Mouse (Mus musculus) heart, postnatal 25 days (tissue): ENCODE results near the gene Grik4. TPM values are rescaled to one million over a fixed set of nuclear protein-coding genes. Genes with fewer than 3 reads are reported as not detected.

ENCODE experiments used
- DNase-seq: peaks from one replicate; pipeline ENCODE4 v3.0.0; 2022; ENCODE audit warnings: low spot score
- intact Hi-C: fragments of 180-260 bp; cut with DNase I; formaldehyde crosslinking; loops from one replicate; pipeline ENCODE4 v1.15.1; 2025
- total RNA-seq, 2 experiments: library from RNA; stranded (reverse); gene quantifications; 2 replicates each; pipeline ENCODE4 v1.2.3; 2021

Gene Grik4
- total RNA-seq, 2 experiments from 2014 or later = 0.03 to 0.08 TPM

DNA sequence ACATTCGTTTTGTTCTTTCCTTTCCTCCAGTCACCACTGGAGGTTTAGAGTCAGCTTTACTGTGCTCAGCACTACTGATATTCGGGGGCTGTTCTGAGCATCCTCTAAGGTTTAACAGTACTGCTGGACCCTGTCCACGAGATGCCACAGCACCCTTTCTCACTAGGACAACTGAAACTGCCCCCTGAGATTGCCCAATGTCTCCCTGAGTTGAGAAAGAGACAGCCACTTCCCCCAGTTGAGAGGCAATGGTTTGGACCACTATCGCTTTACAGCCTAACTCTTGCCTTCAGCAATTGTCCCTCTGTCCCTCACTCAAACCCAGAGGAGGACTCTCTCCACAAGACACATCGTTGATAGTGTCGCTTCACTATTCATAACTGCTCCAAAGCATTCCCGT is 238.4 kb downstream of the Grik4 start:
- intact Hi-C loops = no loop called here

DNA sequence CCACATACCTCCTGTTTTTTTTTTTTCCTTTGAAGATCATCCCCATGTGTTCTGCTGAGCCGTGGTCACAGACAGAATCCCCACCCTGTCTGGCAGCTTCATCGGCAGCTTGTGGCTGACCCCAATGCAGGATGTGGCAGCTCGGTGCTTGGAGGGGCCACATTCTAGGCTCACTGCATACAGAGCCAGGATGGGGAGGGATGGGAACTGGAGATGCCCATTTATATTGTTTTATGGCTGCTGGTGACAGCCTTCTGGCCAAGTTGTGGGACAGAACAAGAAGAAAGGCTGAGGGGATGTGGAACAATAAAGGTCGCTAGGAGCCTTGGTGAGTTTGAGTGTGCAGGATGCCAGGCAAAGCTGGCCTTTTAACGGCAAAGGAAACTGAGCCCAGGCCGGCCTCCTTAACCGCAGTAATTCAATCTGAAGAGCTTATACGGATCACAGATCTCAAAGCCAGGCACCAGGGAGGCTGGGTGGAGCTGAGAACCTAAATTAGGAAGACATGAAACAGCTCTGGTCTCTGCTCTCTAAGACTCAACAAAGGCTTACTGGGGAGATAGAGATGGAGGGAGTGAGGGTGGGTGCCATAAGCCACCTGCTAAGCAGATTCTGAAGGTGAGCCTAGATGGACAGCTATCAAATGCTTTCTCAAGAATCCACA is 241.0 kb downstream of the Grik4 start:
- DNase-seq = no peak
- intact Hi-C loops = no loop called here

More for the DNA sequence above, 238.4 kb downstream of the Grik4 start:
- no peak for DNase-seq

DNA sequence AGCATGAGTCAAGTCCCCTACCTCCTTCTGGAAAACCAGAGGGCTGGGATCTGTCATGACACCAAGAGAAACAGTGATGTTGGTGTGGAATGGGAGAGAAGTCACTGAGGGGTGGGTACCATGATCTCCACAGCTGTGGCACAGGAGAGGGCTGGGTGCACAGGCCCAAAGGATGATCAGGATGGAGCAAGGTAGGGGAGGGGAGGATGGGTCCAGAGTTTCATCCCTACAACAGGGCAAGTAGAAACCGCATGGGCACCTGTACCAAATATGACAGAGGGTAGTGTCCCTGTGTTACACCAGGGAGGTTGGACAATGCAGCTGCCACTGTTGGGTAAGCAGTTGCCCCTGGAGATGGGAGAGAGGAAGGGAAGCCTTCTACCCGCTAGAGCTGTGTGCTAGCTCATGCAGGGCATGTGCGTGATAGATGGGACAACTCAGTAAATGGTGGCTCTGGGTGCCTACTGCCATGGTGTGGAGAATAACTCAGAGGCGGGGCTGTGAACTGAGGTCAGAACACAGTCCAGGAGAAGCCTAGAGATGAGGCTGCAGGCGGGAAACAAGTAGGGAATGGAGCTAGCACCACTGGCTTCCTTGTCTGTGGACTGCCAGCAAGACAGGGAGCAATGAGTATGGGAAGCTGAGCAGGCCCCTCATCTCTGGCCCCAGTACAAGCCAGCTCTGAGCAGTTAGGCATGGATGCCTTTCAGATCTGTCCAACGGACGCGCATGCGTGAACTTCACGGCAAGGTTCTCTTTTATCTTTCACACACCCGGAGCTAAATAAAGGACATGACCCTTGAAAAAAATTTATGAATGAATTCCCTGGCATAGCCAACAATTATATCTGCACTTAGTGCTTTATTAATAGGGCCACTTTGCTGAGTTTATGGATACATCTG is 241.8 kb downstream of the Grik4 start:
- intact Hi-C loops = no loop called here
- DNase-seq = no peak

DNA sequence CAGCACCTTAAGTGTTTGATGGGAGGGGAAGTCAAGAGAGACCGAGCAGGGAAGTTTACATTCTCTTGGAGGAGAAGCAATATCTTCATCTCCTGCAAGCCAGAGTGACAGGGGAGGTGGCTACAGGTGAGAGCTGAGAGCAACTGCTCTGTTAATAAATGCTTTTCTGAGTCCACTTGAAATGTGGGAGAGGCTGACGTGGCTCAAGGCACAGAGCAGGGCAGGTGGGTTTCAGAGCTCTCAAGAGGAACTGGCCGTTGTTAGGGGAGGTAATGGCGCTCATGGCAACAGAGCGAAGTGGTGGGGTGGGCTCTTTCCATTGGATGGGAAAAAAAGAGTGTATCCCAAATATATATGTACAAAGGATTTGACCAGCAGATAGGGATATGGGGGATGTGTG is 242.6 kb downstream of the Grik4 start:
- DNase-seq = no peak
- intact Hi-C loops = no loop called here

DNA sequence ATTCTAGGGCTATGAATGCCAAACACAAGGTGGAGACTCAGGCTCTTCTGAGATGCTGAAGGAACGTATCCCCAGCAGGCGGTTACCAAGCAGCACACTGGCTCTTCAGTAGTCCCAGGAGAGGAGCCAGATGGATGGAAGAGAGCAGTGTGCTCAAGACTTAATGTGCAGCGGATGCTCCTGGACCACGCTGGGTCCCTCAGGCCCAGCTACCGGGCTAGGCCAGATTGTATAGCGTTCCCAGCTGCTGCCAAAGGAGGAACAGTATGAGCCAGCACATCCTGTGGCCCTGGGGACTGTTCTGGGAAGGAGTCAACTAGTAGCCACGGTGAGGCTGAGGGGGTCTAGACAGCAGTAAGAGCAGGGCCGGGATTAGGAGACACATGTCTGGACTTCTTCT is 251.3 kb downstream of the Grik4 start:
- intact Hi-C loops = no loop called here

DNA sequence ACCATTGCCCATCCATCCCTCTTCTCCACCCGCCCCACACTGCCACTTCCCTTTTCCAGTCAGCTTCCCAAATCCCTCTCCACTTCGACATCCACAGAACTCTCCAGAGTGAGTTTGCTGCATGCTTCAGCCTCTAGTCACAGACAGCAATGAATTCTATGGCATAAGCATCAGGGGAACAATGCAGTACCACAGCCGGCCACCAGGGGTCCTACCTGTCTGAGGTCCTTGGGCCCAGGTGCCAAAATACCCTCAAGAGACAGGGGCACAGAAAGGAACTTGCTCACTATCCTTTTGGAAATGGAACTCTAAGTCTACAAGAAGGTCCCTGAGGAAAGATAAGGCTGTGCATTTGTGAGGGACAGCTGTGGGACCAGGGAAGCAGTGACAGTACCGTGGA is 256.1 kb downstream of the Grik4 start:
- no peak for DNase-seq
- intact Hi-C loops = loop anchor here (1.0 kb wide), 1 partner anchor 256 kb away; the partner anchor contains the start of gene Grik4

More for the DNA sequence above, 251.3 kb downstream of the Grik4 start:
- no peak for DNase-seq

DNA sequence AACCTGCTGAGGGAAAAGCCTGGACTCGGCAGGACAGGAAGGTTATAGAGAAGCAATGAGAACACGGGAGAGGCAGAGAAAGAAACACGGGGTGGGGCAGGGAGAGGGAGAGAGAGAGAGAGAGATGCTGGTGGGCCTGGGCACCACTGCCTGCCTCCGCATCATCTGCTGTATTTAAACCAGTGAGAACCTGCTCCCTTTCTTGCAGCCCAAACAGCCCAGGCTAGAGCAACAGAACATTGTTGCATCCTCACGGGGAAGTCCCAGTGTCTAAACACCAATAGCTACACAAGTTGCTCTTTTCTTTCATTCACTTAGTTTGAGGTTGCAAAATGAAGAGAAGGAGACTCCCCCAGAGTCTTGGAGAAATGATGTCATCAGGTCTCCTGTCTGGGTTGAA is 258.2 kb downstream of the Grik4 start:
- DNase-seq = no peak
- intact Hi-C loops = no loop called here

DNA sequence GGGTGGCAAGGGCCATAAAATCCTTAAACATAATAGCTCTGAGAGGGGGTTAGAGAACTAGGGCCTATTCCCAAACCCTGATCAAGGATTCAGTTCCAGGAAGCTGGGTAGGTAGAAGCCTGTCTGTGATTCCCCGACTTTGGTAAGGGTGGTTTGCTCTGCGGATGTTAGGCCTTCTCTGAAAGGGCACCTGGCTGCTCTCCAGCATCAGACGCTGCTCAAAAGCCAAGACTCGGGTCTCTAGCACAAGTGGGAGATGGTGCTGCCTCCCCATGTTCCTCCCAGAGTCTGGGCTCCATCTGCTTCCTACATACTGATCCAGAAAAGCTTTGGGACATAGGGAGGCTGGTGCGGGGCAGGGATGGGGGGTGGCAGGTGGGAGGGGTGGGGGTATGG is 270.3 kb downstream of the Grik4 start:
- DNase-seq = no peak
- intact Hi-C loops = no loop called here

DNA sequence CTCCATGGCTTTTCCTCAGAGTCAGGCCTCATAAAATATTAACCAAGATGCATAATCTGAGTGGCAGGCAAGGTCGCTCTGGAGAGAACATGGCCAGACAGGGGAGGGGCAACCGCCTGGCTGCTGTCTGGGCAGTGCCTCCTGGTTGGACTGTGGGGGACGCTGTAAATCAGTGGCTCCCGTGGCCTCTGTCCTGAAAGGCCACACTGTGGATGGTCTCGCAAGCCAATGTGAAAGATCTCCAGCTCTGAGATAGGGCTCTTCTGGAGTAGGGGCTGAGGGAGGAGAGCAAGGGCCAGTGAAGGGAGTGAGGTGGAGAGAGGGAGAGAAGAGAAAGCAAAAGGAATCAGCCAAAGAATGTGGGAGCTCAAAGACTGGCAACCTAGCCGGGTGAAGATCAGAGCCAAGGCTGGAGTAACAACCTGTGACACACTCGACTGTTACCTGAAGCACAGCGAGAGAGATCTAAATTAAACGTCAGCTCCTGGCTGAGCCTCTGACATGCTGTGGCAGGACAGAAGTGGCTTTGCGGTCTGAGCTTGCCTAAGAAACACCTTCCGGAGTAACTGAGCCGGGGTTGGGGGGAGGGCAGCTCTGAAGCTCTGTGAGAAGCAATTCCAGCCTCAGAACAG is 270.8 kb downstream of the Grik4 start:
- no peak for DNase-seq
- intact Hi-C loops = no loop called here

DNA sequence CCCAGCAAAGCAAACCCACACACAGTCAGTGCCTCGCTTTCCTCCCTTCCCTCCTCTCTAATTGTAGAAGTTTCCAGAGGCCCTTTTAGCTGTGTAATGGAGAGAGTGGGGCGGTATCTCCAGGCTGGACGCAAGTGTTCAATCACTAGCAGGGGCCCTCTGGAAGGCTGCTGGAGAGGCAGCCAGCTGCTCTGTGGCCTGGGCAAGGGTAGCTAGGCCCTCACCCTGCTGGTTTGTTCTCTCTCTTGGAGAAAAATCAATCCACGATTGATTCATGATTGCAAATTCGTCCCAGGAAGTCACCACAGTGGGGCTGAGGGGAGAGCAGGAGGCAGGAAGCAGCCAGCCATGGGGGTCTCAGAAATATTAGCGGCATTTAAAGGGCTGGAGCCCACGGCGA is 271.3 kb downstream of the Grik4 start:
- intact Hi-C loops = no loop called here
- no peak for DNase-seq

DNA sequence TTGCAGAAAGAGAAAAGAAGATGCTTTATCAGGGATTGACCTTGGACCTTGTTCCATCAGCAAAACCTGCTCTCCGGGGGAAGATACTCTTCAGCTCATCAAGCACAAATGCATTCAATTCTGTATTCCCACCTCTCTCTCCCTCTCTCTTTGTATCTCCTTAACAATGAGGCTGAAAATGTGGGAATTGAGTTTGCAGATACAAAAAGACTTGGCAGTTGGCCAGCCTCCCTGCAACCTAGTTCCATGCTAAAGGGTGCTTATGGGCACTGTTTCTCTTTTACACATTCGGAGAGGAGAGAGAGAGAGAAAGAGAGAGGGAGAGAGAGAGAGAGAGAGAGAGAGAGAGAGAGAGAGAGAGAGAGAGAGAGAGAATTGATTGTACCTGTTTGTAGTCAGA is 273.7 kb downstream of the Grik4 start:
- no peak for DNase-seq
- intact Hi-C loops = no loop called here

DNA sequence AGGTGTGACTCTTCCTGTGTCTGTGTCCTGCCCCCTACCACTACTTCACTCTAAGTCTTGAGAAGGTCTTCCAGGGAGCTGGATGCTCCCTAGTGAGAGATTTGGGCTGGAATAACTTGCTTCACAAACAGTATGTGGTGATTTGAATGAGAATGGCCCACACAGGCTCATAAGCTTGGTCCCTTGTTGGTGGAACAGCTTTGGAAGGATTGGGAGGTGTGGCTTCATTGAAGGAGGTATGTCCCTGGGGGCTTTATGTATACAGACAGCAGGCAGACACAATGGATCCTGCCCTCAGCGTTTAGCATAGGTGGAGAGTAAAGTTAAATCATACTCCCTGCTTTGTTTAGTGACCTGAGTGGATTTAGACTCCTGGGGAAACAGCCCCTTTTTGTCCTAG is 282.8 kb downstream of the Grik4 start:
- intact Hi-C loops = no loop called here
- no peak for DNase-seq

DNA sequence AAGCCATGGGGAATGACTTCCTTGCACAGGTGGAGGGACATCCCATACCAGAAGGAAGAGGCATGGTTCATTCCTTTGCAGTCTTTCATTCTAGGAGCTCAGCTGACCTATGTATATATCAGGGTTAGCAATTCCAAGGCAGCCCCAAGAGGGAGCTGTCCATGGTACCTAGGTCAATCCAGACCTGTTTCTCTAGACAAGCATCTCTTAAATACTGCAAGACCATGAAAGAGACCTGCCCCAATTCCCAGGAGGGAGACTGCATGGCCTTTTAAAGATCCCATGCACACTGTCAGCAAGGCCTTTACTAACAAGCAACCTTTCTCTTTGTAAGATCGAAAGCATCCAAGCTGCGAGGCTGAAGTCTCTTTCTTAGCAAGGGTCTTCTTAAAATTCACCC is 291.5 kb downstream of the Grik4 start:
- intact Hi-C loops = no loop called here
- no peak for DNase-seq

DNA sequence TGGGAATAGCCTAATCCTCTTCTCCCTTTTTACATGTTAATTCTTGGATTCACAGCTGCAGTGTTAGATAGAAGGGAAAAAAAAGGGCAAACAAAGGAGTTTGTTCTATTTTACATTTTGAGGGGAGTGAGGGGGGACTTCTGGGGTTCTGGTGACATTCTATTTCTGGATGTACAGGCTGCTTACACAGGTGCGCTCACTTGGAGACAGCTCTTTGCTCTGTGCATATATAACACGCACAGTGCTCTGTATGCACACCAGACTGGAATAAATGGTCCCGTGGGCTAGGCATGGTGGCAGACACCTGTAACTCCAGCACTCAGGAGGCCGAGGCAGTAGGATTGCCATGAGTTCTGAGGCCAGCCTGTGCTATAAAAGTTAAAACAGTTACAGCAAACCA is 292.0 kb downstream of the Grik4 start:
- no peak for DNase-seq
- intact Hi-C loops = no loop called here

DNA sequence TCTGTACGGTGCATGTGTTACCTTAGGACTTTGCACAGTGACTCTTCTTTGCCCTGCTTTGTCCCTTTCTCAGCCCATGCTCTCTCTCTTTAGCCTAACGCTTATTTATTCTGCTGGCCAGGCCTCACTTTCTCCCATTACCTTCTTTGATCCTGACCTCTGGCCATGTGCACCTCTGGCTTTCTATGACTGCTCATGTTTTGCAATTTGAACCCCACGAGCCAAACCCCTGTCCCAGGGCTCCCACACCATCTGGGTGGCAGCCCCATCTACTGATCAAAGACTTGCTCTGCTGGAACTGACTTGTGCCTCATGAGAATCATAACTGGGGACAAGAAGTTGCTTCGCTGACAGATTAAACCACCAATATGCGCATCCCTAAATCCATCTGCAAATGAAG is 294.4 kb downstream of the Grik4 start:
- DNase-seq = no peak

DNA sequence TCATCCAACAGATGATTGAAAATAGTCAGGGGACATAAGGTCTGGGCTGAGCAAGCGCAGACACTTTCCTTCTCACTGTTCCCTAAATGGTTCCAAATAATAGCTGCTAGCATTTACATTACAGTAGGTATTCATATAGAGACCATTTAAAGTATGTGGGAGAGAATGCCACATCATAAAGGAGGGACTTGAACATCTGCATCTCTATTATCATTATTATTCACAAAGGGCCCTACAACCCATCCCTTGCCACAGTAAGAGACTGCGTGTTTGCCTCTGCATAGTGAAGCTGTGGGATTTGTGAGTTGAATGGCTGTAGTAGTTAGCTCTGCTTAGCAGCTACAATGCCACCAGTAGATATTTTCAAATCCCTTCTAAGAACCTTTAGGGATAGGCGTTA is 296.2 kb downstream of the Grik4 start:
- intact Hi-C loops = no loop called here
- DNase-seq = no peak

More for the DNA sequence above, 294.4 kb downstream of the Grik4 start:
- intact Hi-C loops = no loop called here

DNA sequence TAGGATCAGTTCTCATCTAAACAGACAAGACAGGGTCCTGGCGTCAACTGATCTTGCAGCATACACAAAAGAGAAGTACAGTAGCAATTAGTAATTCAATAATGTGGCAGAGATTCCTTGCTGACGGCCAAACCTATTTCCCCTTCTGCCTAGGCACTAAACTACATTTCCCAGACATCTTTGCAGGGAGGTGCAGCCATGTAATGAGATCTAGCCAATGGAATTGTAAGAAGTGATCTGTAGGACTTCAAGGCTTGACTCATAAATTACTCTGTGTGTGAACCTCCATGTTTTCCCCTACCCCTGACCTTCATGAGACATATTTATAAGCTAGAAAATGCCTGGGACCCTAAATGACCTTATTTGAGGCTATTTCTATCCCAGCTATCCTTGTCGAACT is 296.7 kb downstream of the Grik4 start:
- intact Hi-C loops = no loop called here
- no peak for DNase-seq

DNA sequence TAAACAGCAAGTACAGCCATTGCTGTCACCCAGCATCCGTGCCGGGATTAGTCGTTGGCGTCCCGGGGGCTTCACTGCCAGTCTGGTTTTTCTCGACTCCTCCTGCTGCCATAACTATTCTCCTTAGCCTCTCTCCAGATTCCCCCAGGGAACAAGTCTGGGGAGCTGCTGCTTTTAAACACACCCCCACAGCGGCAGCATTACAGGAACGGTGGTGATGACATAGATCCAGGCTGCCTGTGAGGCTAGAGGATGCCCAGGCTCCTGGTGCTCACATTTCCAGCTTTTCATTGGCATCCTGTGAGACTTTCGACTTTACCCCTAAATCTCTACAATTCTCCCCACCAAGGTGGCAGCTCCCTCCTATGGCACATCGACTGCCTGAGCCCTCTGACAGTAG is 297.5 kb downstream of the Grik4 start:
- intact Hi-C loops = no loop called here
- no peak for DNase-seq

DNA sequence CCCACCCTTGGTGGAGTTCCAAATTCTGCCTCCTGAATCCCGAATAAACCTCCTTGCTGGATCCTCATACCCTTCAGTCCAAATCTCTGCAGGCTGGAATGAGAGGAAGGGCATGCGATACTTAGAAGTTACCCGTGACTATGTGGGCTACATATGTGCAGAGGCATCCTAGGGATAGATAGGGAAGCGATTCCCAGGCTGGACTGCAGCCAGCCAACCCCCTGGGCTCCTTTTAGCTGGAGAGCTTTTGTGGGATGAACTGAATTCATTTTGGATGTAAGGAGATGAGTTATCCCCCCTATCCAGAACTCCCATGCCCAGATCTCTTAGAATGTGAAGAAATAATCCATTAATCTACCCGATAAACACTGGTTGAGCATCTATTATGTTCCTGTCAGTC is 299.1 kb downstream of the Grik4 start:
- intact Hi-C loops = no loop called here

DNA sequence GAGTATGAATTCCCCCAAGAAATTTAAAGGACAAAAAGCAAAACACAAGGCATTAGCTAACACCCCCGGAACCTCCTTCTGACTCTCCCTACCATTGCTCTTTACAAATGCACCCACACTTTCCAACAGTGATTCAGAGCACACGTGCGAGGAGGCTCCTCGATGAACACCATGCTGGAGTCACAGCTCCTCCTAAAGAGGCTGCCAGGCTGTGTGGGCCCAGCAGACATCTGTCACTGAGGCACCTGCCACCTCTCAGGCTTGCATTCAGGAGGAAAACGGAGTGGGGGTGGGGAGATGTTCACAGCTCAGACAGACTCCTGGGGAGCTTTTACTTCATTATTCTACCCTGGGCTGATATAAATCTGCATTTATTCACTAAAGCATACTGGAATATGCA is 301.5 kb downstream of the Grik4 start:
- intact Hi-C loops = no loop called here
- DNase-seq = no peak

More for the DNA sequence above, 299.1 kb downstream of the Grik4 start:
- DNase-seq = no peak

DNA sequence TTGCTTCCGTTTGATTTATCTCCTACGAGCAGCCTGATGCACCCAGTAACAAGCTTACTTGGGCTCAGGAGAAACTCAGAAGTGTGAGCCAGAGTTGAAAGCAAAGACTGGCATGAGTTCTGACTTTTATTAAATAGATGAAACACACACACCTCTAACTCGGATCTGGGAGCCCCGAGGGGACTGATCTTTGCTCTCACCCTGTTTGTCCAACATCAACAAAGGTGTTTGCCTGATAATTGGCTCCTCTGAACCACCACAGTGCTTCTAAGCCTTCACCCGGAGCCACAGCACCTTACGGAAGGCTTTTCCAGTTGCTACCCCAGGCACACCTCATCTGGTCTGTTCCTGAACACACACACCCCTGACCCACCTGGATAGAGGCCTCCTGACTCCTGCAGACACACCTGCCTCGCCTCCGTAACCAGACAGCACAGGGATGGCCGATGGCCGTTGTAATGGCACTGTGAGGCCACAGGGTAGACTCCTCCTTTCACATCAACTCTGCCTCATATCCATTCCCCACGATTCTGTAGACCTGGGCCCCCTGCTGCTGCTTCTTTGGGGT is 302.7 kb downstream of the Grik4 start:
- intact Hi-C loops = no loop called here
- no peak for DNase-seq
